Mouse (Mus musculus) bone marrow macrophage, adult 2 months (primary cell): Measurements from ENCODE around the gene Lce1c.

Experiments
- CTCF ChIP-seq: IDR thresholded peaks from 2 replicates; pipeline ENCODE4 v1.5.1; 2012; ENCODE audit warnings: low read depth, mild to moderate bottlenecking, low read length, moderate library complexity
- POLR2A ChIP-seq: IDR thresholded peaks from 2 replicates; pipeline ENCODE4 v1.6.1; 2012; ENCODE audit warnings: mild to moderate bottlenecking, low read depth, low read length, borderline replicate concordance

GRCm38 (mm10) chr3:92639854-92640253 lies 39.2 kb upstream of the Lce1c start:
- TF ChIP-seq POLR2A (no peak), CTCF (no peak)
